Mouse (Mus musculus) retina, embryonic 14.5 days (tissue): ENCODE measurements around the gene Spon1.

Experiments used
- DNase-seq: peaks from one replicate; pipeline ENCODE4 v3.0.0-alpha.2; 2015; ENCODE audit warnings: low spot score

Spon1 gene

DNA sequence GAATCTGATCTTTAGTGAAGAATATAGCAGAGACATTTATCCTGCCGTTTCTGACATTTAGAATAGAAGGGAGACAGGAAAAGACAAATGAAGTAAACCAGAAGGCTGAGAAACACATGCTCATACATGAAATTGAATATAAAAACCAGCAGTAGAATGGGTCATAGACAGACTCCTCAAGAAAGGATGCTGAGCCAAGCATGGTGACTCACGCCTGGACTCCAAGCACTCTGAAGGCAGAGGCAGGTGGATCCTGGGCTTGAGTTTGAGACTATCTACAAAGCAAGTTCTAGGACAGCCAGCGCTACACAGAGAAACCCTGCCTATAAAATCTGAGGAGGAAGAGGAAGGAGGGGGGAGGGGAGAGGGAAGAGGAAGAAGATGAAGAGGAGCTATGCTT is 324.4 kb downstream of the Spon1 start:
- DNase-seq = no peak

DNA sequence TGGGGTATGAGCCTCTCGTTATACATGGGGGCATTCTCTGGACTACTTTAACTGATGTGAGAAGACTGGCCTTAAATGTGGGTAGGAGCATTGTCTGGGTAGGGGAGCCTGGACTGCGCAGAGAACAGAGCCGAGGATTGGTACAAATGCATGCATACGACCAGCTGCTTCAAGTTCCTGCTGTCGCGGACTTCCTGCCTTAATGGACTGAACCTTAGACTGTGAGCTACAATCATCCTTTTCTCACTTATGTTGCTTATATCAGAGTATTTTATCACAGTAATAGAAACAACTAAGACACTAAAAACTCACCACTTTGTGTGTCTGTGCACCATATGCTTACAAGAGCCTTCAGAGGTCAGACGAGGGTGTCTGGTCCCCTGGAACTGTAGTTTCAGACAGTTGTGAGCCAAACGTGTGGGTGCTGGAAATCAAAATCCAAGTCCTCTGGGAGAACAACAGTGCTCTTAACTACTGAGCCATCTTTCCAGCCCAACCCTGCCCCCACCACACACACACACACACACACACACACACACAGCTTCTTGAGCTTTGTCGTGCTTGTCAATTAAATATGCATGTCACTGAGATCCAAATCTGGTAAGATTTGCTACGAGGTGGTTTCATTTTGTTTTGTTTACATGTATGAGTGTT is 325.2 kb downstream of the Spon1 start:
- no peak for DNase-seq
